ENCODE assay signal across 18 mouse cellular contexts in the genomic region with DNA sequence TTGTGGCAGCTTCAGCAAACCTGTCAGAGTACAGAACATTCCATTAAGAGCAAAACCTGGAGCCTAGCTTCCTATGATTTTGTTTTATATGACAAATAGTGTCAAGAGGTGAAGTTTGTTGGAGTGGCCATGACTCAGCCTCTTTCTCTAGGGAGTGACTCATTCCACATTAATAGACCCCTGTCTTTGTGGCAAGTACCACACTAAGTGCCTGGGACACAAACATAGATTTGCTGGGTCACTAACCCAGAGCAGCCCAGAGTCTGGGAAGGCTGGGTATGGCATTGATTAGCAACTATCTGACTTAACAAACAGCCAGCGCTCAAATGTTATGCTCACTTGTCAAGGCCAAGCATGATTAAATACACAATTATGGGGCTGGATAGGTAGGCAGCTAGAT.
DNase-seq lines count a peak whose midpoint lies in the region; ATAC-seq lines count a peak whose summit lies in the region.
"Had no signal": no experiment of that assay in that cellular context is flagged by ENCODE, and none has a peak within 500 bp of the region (broad histone marks: within the 10 kb centered on the region; RNA-seq: fewer than 3 reads in every experiment).

No protein-coding gene starts in this region.

- H3K4me3 ChIP-seq in kidney, embryonic 14.5 days (ENCODE audit: low read length) = no peak overlapping the region
- H3K4me3 ChIP-seq in stomach, embryonic 14.5 days (ENCODE audit: low read depth, low read length) = no peak overlapping the region
- H3K4me3 ChIP-seq in intestine, embryonic 15.5 days (replicated peaks) = no peak overlapping the region
- H3K4me3 ChIP-seq: heart, embryonic 12.5 days; layer of hippocampus, adult 2 months; left cerebral cortex, adult 2 months; megakaryocyte, embryonic 14.5 days had no signal

- DNase-seq in kidney, postnatal 25 days = no peak
- peak; percentile 26 for DNase-seq in MN1 (ENCODE audit: low spot score)
- peak; percentile 54 for DNase-seq in fibroblast of lung, adult 2 months (ENCODE audit: low read depth)
- no peak for DNase-seq in urinary bladder, postnatal 4 days (ENCODE audit: low spot score in 2 of 2)
- no peak for DNase-seq in layer of hippocampus, adult 9-11 months
- DNase-seq: cerebellum, adult 2 months; gastrocnemius, postnatal 36 days; right cerebral cortex, adult 18-20 months had no signal

- no peaks in the 10 kb centered on the region for H3K27me3 ChIP-seq in kidney, embryonic 14.5 days (ENCODE audit: control insufficient read depth, insufficient read depth, low read length)
- no peaks in the 10 kb centered on the region for H3K27me3 ChIP-seq in stomach, embryonic 14.5 days (ENCODE audit: control insufficient read depth, insufficient read depth, low read length)
- H3K27me3 ChIP-seq in intestine, embryonic 15.5 days (replicated peaks) = no peaks in the 10 kb centered on the region
- H3K27me3 ChIP-seq: heart, embryonic 12.5 days; megakaryocyte, embryonic 14.5 days had no signal

- H3K36me3 ChIP-seq in kidney, embryonic 14.5 days (ENCODE audit: control insufficient read depth, insufficient read depth, low read length) = no peaks in the 10 kb centered on the region
- no peaks in the 10 kb centered on the region for H3K36me3 ChIP-seq in stomach, embryonic 14.5 days (ENCODE audit: control insufficient read depth, insufficient read depth, low read length)
- H3K36me3 ChIP-seq in intestine, embryonic 15.5 days = no peaks in the 10 kb centered on the region
- H3K36me3 ChIP-seq: heart, embryonic 12.5 days had no signal

- no peak overlapping the region for H3K27ac ChIP-seq in kidney, embryonic 14.5 days (ENCODE audit: low read depth, low read length)
- H3K27ac ChIP-seq in stomach, embryonic 14.5 days (ENCODE audit: low read length) = no peak overlapping the region
- no peak overlapping the region for H3K27ac ChIP-seq in intestine, embryonic 15.5 days
- H3K27ac ChIP-seq: layer of hippocampus, adult 2 months; left cerebral cortex, adult 2 months; liver, embryonic 14.5 days had no signal

- H3K4me2 ChIP-seq in kidney, embryonic 14.5 days (replicated peaks; ENCODE audit: low read depth, low read length) = no peak overlapping the region
- no peak overlapping the region for H3K4me2 ChIP-seq in stomach, embryonic 14.5 days (replicated peaks; ENCODE audit: low read depth, low read length)
- H3K4me2 ChIP-seq in intestine, embryonic 15.5 days (replicated peaks) = no peak overlapping the region
- H3K4me2 ChIP-seq: heart, embryonic 12.5 days had no signal

- 37% methylated on average over 1 of the region's 1 CpGs for WGBS in kidney, embryonic 14.5 days
- 31% methylated on average over 1 of the region's 1 CpGs for WGBS in stomach, embryonic 14.5 days
- WGBS in intestine, embryonic 15.5 days = 42% methylated on average over 1 of the region's 1 CpGs

- ATAC-seq in kidney, embryonic 14.5 days (ENCODE audit: low FRiP score, low TSS enrichment) = peak; percentile 35; the same call in 1 of the 2 replicates
- ATAC-seq in stomach, embryonic 14.5 days (ENCODE audit: insufficient number of reproducible peaks, insufficient read depth, low FRiP score, low read depth) = peak; percentile 58
- no peak for ATAC-seq in intestine, embryonic 15.5 days
- ATAC-seq: activated CD4-positive, CD25-positive, alpha-beta regulatory T cell, adult 4 months; CD4-positive, CD25-positive, alpha-beta regulatory T cell, adult 4 months had no signal

- no peak overlapping the region for H3K9ac ChIP-seq in kidney, embryonic 14.5 days (ENCODE audit: low read depth, low read length)
- no peak overlapping the region for H3K9ac ChIP-seq in stomach, embryonic 14.5 days (replicated peaks; ENCODE audit: low read depth, low read length)
- no peak overlapping the region for H3K9ac ChIP-seq in intestine, embryonic 15.5 days
- H3K9ac ChIP-seq: heart, embryonic 12.5 days; liver, embryonic 14.5 days had no signal

- H3K9me3 ChIP-seq in kidney, embryonic 14.5 days (ENCODE audit: control insufficient read depth, low read length) = no peaks in the 10 kb centered on the region
- no peaks in the 10 kb centered on the region for H3K9me3 ChIP-seq in stomach, embryonic 14.5 days (ENCODE audit: control insufficient read depth, low read depth, low read length)
- no peaks in the 10 kb centered on the region for H3K9me3 ChIP-seq in intestine, embryonic 15.5 days
- H3K9me3 ChIP-seq: heart, embryonic 12.5 days; megakaryocyte, embryonic 14.5 days had no signal

- H3K4me1 ChIP-seq in kidney, embryonic 14.5 days (ENCODE audit: control insufficient read depth, insufficient read depth, low read length) = no peaks in the 10 kb centered on the region
- peaks cover 2% of the 10 kb centered on the region; the same call in 1 of the 2 replicates for H3K4me1 ChIP-seq in stomach, embryonic 14.5 days (ENCODE audit: control insufficient read depth, insufficient read depth, low read length)
- H3K4me1 ChIP-seq in intestine, embryonic 15.5 days (replicated peaks) = no peaks in the 10 kb centered on the region
- H3K4me1 ChIP-seq: heart, embryonic 12.5 days; megakaryocyte, embryonic 14.5 days had no signal

Comparison
In these comparisons a context has a peak if more than half of its experiments do, and no peak if none do; other contexts are left out.
1. DNase-seq: peak in MN1 (single experiment) and fibroblast of lung, adult 2 months (single experiment); none in kidney, postnatal 25 days (0 of 2), urinary bladder, postnatal 4 days (0 of 2) and layer of hippocampus, adult 9-11 months (single experiment).